26 mouse cellular contexts compared by ENCODE assay signal in genomic region chr10:41715557-41715956, GRCm38 (mm10). TPM values are rescaled to one million over a fixed set of nuclear protein-coding genes. Genes with fewer than 3 reads are reported as not detected.
DNase-seq lines count a peak whose midpoint lies in the region; ATAC-seq lines count a peak whose summit lies in the region.
"Had no signal": no experiment of that assay in that cellular context is flagged by ENCODE, and none has a peak within 500 bp of the region (broad histone marks: within the 10 kb centered on the region; RNA-seq: fewer than 3 reads in every experiment).

No protein-coding gene starts in this region.

- peak; percentile 52; the same call in 1 of the 2 replicates for ATAC-seq in hindbrain, embryonic 16.5 days

- peak overlapping the region; percentile 46 for H3K4me2 ChIP-seq in hindbrain, embryonic 16.5 days (ENCODE audit: low read length)
- H3K4me2 ChIP-seq: forebrain, embryonic 15.5 days; heart, embryonic 13.5 days; liver, embryonic 15.5 days; stomach, embryonic 15.5 days had no signal

- H3K9ac ChIP-seq in hindbrain, embryonic 16.5 days (ENCODE audit: low read depth, low read length), result 0 out of 2 replicates have a peak overlapping the region, but pooled peaks have one; percentile 8
- H3K9ac ChIP-seq: embryonic facial prominence, embryonic 13.5 days; forebrain, embryonic 15.5 days; liver, embryonic 15.5 days; lung, embryonic 15.5 days; stomach, embryonic 15.5 days had no signal

- peak; percentile 23 to 28 for DNase-seq in cerebellum, postnatal 10 days
- DNase-seq in cerebellum, postnatal 4 days (ENCODE audit: low spot score in 2 of 2), result no peak
- DNase-seq in left cerebral cortex, postnatal 4 days, result peak; percentile 8
- DNase-seq in left cerebral cortex, postnatal 36 days (ENCODE audit: low spot score in 2 of 2), result no peak
- peak; percentile 27 for DNase-seq in retina, postnatal 1 day
- no peak for DNase-seq in kidney, adult 8-10 months
- DNase-seq: adrenal gland, postnatal 14 days; gastrocnemius, postnatal 14 days; heart, adult 18-20 months; heart, postnatal 14 days; kidney, adult 11 months; kidney, postnatal 4 days; layer of hippocampus, adult 9-11 months; liver; lung, postnatal 36 days; thymus, postnatal 25 days had no signal

- WGBS in hindbrain, embryonic 16.5 days, result 51% methylated on average over 14 of the region's 14 CpGs

- intact Hi-C loops in left cerebral cortex, postnatal 4 days (cut with DNase I), result no loop called here
- intact Hi-C loops in left cerebral cortex, postnatal 36 days (cut with DNase I), result no loop called here

- no peaks in the 10 kb centered on the region for H3K36me3 ChIP-seq in hindbrain, embryonic 16.5 days (ENCODE audit: control insufficient read depth, insufficient read depth, low read length)
- H3K36me3 ChIP-seq: embryonic facial prominence, embryonic 13.5 days; forebrain, embryonic 15.5 days; limb, embryonic 10.5 days; lung, embryonic 15.5 days; stomach, embryonic 15.5 days had no signal

- H3K27ac ChIP-seq in hindbrain, embryonic 16.5 days (ENCODE audit: low read depth, low read length), result no peak overlapping the region
- H3K27ac ChIP-seq: forebrain, embryonic 15.5 days; heart, embryonic 13.5 days; left cerebral cortex, adult 2 months; limb, embryonic 10.5 days; liver, embryonic 15.5 days; lung, embryonic 15.5 days; stomach, embryonic 15.5 days had no signal

- no peaks in the 10 kb centered on the region; the same call in none of the 2 replicates for H3K4me1 ChIP-seq in hindbrain, embryonic 16.5 days (ENCODE audit: control insufficient read depth, insufficient read depth, low read depth, low read length)
- H3K4me1 ChIP-seq: heart, embryonic 13.5 days; liver, embryonic 15.5 days; megakaryocyte, embryonic 14.5 days had no signal

- no peaks in the 10 kb centered on the region for H3K27me3 ChIP-seq in hindbrain, embryonic 16.5 days (replicated peaks; ENCODE audit: control insufficient read depth, insufficient read depth, low read length)
- H3K27me3 ChIP-seq: embryonic facial prominence, embryonic 13.5 days; forebrain, embryonic 15.5 days; heart, embryonic 13.5 days; liver, embryonic 15.5 days; lung, embryonic 15.5 days; megakaryocyte, embryonic 14.5 days; stomach, embryonic 15.5 days had no signal

- no peaks in the 10 kb centered on the region for H3K9me3 ChIP-seq in hindbrain, embryonic 16.5 days (ENCODE audit: control insufficient read depth, low read length)
- H3K9me3 ChIP-seq: embryonic facial prominence, embryonic 13.5 days; forebrain, embryonic 15.5 days; heart, embryonic 13.5 days; limb, embryonic 10.5 days; liver, embryonic 15.5 days; lung, embryonic 15.5 days; megakaryocyte, embryonic 14.5 days; stomach, embryonic 15.5 days had no signal

- H3K4me3 ChIP-seq in hindbrain, embryonic 16.5 days (ENCODE audit: low read length), result peak overlapping the region; percentile 20; the same call in 1 of the 2 replicates
- H3K4me3 ChIP-seq: forebrain, embryonic 15.5 days; heart, embryonic 13.5 days; left cerebral cortex, adult 2 months; limb, embryonic 10.5 days; liver, embryonic 15.5 days; lung, embryonic 15.5 days; megakaryocyte, embryonic 14.5 days; stomach, embryonic 15.5 days had no signal

RNA-seq across cellular contexts. Expression of gene Ccdc162, which starts 0.9 kb away (rescaled TPM):
- under 1 TPM; 0.38 to 0.88 TPM for total RNA-seq in left cerebral cortex, postnatal 4 days (2021)
- 1 to 10 TPM; 1.6 to 1.7 TPM for total RNA-seq in left cerebral cortex, postnatal 36 days (2021)
- polyA plus RNA-seq in hindbrain, embryonic 16.5 days (2015; fragmentation: Nextera tagmentation; extraction: Ambion mirVana), result 1.4 and 1.9 TPM in 2 replicates
- polyA plus RNA-seq: liver, embryonic 15.5 days had no signal

Comparison
In these comparisons a context has a peak if more than half of its experiments do, and no peak if none do; other contexts are left out.
1. DNase-seq: peak in cerebellum, postnatal 10 days (2 of 2), left cerebral cortex, postnatal 4 days (single experiment) and retina, postnatal 1 day (single experiment); none in cerebellum, postnatal 4 days (0 of 2), left cerebral cortex, postnatal 36 days (0 of 2) and kidney, adult 8-10 months (0 of 2).